Mouse (Mus musculus) neural tube, embryonic 12.5 days (tissue): ENCODE measurements around the gene Ttc3. TPM values are rescaled to one million over a fixed set of nuclear protein-coding genes. Genes with fewer than 3 reads are reported as not detected.

Source experiments
- ATAC-seq: fragments of 200-750 bp; cut with Nextera tagmentation; 2 replicates; pipeline ENCODE4 v1.8.0; 2017; ENCODE audit warnings: low read depth, mild to moderate bottlenecking, moderate TSS enrichment, moderate library complexity; ENCODE audit not compliant: low FRiP score
- H3K27ac ChIP-seq: fragments of 300-500 bp; sonication (generic); 2 replicates; pipeline ENCODE4 v1.5.1; 2016
- H3K27me3 ChIP-seq: fragments of 300-500 bp; sonication (generic); replicated peaks from 2 replicates; pipeline ENCODE4 v1.6.1; 2016; ENCODE audit warnings: mild to moderate bottlenecking
- H3K36me3 ChIP-seq: fragments of 300-500 bp; sonication (generic); 2 replicates; pipeline ENCODE4 v1.6.1; 2016; ENCODE audit warnings: mild to moderate bottlenecking
- H3K4me1 ChIP-seq: fragments of 300-500 bp; sonication (generic); 2 replicates; pipeline ENCODE4 v1.6.1; 2016
- H3K4me2 ChIP-seq: fragments of 300-500 bp; sonication (generic); replicated peaks from 2 replicates; pipeline ENCODE4 v1.6.1; 2016; ENCODE audit warnings: mild to moderate bottlenecking
- H3K4me3 ChIP-seq: fragments of 300-500 bp; sonication (generic); 2 replicates; pipeline ENCODE4 v1.5.1; 2016
- H3K9ac ChIP-seq: fragments of 300-500 bp; sonication (generic); 2 replicates; pipeline ENCODE4 v1.6.1; 2016; ENCODE audit warnings: mild to moderate bottlenecking
- H3K9me3 ChIP-seq: fragments of 300-500 bp; sonication (generic); 2 replicates; pipeline ENCODE4 v1.6.1; 2016; ENCODE audit warnings: mild to moderate bottlenecking
- WGBS: fragments of 180-500 bp; shearing (Covaris S2); methylation state at CpG from one replicate; pipeline ENCODE4 v1.1.7; 2016; 5-methylcytosine and 5-hydroxymethylcytosine counted together
- polyA plus RNA-seq: library from polyadenylated mRNA; unstranded; fragments of >200 nt; fragmentation: Nextera tagmentation; extraction: Ambion mirVana; gene quantifications from 2 replicates; pipeline ENCODE4 v1.2.1, GENCODE M21; 2016

The Ttc3 gene
- polyA plus RNA-seq, 1 experiment from 2014 or later: 549 TPM

DNA sequence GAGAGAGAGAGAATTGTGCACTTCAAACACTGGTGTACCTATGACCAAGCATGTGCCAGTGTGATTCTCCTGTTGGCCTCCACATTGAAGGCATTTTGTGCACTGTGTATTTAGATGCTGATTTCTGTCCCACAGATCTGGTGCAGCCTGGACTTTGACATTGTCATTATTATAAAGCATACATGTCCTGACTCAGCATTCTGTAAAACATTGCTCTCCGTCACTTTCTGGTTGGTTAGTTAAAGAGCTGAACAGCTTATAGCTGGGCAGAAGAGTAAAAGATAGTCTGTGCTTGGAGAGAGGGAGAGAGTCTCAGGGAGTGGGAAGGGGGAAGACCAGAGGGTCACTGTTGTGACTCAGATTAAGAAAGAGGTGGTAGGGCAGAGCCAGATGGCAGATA lies 24.7 kb upstream of the Ttc3 start:
- WGBS: 95% methylated on average over 1 of the region's 1 CpGs
- no peaks in the 10 kb centered on the region for H3K27me3 ChIP-seq
- H3K4me1 ChIP-seq: no peaks in the 10 kb centered on the region
- no peaks in the 10 kb centered on the region for H3K9me3 ChIP-seq
- H3K27ac ChIP-seq: no peak overlapping the region
- no peak overlapping the region for H3K9ac ChIP-seq
- no peak for ATAC-seq
- no peaks in the 10 kb centered on the region for H3K36me3 ChIP-seq
- H3K4me2 ChIP-seq: no peak overlapping the region
- H3K4me3 ChIP-seq: no peak overlapping the region

DNA sequence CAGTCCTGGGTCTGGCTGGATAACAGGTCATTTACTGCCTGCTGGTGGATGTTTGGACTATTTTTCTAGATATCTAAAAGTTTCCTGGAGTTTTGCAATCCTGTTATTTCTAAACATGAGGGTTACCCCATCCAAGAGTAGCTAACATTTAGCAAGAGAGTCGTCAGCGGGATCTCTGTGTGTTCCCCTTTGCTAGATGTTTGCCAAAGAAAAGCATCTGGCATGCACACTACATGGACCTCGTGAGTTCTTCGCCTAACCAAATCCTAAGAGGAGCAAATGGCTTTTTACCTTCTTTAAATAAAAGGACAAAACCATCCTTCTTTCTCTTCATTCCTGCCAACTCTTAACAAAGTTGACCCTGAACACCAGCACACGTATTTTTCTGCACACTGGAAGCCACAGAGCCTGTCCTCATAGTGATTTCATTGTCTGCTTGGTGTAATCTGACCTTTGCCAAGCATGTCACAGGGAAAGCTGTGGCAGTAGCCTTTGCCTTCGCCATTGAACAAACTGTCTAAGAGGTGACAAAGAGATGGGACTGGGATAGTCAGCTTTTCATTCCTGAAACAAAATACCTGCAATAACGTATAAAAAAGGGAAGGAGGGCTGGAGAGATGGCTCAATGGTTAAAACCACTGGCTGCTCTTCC lies 23.2 kb upstream of the Ttc3 start:
- Histone ChIP-seq H3K9me3 (no peaks in the 10 kb centered on the region), H3K9ac (no peak overlapping the region), H3K36me3 (no peaks in the 10 kb centered on the region), H3K27ac (no peak overlapping the region), H3K4me1 (no peaks in the 10 kb centered on the region), H3K4me3 (no peak overlapping the region), H3K27me3 (no peaks in the 10 kb centered on the region), H3K4me2 (no peak overlapping the region)
- ATAC-seq: no peak
- 77% methylated on average over 7 of the region's 7 CpGs for WGBS

DNA sequence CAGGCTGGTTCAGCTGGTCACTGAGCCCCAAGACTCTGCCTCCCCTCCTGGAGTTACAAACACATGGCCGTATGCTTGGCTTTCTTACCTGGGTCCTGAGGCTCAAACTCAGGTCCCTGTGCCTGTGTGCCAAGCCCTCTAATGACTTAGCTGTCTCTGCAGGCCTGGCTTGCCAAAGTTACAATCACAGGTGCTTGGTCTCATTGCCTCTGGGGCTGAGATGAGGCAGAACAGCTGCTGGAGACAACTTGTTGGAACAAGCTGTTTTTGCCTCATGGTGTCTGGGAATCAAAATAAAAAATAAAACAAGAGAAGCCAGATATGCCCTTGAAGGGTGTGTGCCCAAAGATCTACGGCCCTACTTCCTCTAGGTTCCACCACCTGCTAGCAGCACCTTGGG lies 21.6 kb upstream of the Ttc3 start:
- H3K4me2 ChIP-seq: no peak overlapping the region
- H3K9ac ChIP-seq: no peak overlapping the region
- no peaks in the 10 kb centered on the region for H3K36me3 ChIP-seq
- no peaks in the 10 kb centered on the region for H3K27me3 ChIP-seq
- ATAC-seq: no peak
- 81% methylated on average over 2 of the region's 2 CpGs for WGBS
- no peak overlapping the region for H3K27ac ChIP-seq
- no peak overlapping the region for H3K4me3 ChIP-seq
- H3K4me1 ChIP-seq: no peaks in the 10 kb centered on the region
- no peaks in the 10 kb centered on the region for H3K9me3 ChIP-seq

DNA sequence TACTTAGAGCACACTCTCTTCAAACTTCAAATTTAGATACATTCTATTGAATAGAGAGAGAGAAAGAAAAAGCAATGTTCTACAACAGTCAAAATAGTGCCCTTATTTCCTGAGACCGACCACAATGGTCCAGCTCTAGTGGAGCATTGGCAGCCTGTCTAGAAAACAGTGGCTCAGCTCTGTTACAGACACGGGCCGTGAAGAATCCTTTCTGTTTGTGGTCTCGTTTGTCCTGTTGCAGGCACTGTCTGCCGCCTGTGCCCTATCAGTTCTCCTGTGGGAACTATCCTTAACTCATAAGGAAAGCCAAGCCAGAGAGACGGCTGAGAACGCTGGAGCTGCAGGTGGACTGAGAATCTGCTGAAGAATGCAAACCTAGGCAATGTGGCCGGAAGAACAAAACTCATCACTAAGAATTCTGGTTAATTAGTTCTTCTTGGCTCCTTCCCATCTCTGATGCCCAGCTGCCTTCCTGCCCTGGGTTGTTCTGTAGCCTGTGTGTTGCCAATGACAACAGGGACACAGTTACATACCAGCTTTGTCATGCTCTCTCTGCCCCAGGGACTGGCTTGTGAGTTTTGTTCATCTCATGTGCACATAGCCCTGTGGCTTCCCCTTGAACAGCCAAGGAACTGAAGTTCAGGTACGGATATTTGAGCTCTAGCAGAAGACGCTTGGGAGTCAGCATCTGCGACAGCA lies 20.7 kb upstream of the Ttc3 start:
- Histone ChIP-seq H3K27ac (no peak overlapping the region), H3K36me3 (no peaks in the 10 kb centered on the region), H3K9me3 (no peaks in the 10 kb centered on the region), H3K9ac (no peak overlapping the region), H3K4me3 (no peak overlapping the region), H3K4me1 (no peaks in the 10 kb centered on the region), H3K27me3 (no peaks in the 10 kb centered on the region), H3K4me2 (no peak overlapping the region)
- WGBS: 76% methylated on average over 11 of the region's 11 CpGs
- ATAC-seq: no peak

DNA sequence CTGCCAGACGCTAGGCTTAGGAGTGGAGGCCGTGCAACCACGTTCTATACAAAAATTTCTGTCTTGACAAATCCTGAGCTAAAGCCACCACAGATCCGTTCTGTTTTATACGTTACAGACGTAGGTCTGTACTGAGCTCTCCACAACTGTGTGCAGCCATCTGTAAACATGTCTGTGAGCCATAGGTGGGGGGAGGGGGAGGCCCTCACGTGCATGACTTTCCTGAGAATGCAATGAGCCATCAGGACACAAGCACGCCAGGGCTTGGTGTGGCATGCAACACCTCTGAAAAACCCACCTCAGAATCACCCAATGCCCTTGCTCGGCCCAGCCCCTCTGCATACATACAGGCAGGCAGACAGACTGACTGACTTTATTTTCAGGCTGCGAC lies 20.1 kb upstream of the Ttc3 start:
- H3K4me1 ChIP-seq: no peaks in the 10 kb centered on the region
- no peak overlapping the region for H3K27ac ChIP-seq
- ATAC-seq: no peak
- no peak overlapping the region for H3K4me3 ChIP-seq
- no peaks in the 10 kb centered on the region for H3K27me3 ChIP-seq
- H3K9me3 ChIP-seq: no peaks in the 10 kb centered on the region
- no peaks in the 10 kb centered on the region for H3K36me3 ChIP-seq
- H3K9ac ChIP-seq: no peak overlapping the region
- 75% methylated on average over 10 of the region's 10 CpGs for WGBS
- H3K4me2 ChIP-seq: no peak overlapping the region

DNA sequence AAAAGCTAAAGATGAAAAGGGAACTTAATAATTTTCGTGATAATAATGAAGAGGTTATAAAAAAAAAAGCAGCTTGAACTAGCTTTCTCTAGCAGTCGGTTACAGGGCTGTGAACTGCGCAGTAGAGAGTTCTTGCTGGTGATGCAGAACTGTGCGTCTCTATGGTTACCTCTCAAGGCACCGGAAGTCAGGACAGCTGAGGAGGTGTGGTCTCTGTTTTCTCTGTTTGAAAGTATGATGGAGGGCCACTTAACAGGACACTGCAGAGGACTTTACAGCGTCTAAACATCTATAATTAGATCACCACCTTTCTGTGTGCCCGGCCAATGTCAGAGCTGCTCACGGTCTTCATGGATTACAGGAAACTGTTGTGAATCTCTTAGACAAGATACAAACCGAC lies 16.0 kb upstream of the Ttc3 start:
- no peak overlapping the region for H3K4me2 ChIP-seq
- 47% methylated on average over 9 of the region's 9 CpGs for WGBS
- no peak overlapping the region for H3K4me3 ChIP-seq
- H3K27ac ChIP-seq: no peak overlapping the region
- no peaks in the 10 kb centered on the region for H3K27me3 ChIP-seq
- H3K4me1 ChIP-seq: no peaks in the 10 kb centered on the region
- H3K9me3 ChIP-seq: no peaks in the 10 kb centered on the region
- ATAC-seq: no peak
- no peaks in the 10 kb centered on the region for H3K36me3 ChIP-seq
- H3K9ac ChIP-seq: no peak overlapping the region

DNA sequence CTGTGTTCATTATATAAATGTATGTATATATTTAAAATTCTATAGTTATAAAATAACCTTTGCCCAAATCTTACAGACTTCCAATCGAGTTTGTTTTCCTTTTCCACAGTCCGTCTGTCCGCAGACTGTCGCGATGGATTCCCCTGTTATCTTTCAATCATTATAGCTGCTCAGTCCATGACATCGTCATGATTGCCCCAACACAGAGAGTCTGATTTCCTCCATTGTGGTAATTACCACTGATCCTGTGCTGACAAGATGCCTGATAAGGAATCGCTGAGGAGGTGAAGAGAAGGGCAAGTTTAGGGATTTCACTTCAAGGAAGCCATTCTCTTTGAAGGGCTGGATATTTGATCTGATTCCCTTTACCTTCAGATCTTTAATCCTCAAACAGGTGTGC lies 14.4 kb upstream of the Ttc3 start:
- Histone ChIP-seq H3K9me3 (no peaks in the 10 kb centered on the region), H3K9ac (no peak overlapping the region), H3K4me3 (no peak overlapping the region), H3K27me3 (no peaks in the 10 kb centered on the region), H3K4me2 (no peak overlapping the region), H3K27ac (no peak overlapping the region), H3K4me1 (no peaks in the 10 kb centered on the region), H3K36me3 (no peaks in the 10 kb centered on the region)
- WGBS: 78% methylated on average over 7 of the region's 7 CpGs
- ATAC-seq: no peak

DNA sequence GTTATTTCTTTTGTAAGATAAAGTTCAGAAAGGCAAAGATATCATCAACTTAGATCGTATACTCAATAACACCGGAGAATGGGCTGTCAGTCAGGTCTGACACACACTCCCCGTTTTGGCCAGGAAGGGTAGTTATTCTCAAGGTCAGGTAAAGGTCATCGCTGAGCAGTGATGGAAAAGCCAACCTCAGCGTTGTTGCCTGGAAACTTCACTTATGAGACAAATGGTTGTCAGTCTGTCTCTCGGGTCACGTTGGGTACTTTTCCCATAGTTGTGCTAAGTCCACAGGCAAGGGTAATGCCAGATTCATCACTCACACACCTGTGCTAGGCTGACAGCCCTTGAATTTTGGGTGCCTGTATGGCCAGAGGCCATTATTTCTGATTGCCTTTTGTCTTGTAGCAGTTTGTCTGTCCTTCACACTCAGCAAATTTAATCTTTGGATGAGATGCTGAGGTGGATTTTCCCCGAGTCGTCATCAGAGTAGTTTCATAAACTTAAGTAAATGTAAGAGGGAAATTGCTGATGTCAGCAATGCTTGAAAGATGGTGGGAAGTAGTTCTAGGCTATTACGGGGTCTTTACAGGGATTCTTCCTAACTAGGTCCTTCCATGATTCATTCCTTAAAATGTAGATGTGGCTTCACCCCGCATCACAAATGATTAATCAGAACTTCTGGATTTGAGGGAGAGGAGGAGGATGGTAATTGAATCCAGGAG lies 13.5 kb upstream of the Ttc3 start:
- Histone ChIP-seq H3K27ac (no peak overlapping the region), H3K36me3 (no peaks in the 10 kb centered on the region), H3K9me3 (no peaks in the 10 kb centered on the region), H3K27me3 (no peaks in the 10 kb centered on the region), H3K4me2 (no peak overlapping the region), H3K4me1 (no peaks in the 10 kb centered on the region), H3K9ac (no peak overlapping the region), H3K4me3 (no peak overlapping the region)
- no peak for ATAC-seq
- WGBS: 82% methylated on average over 11 of the region's 11 CpGs

DNA sequence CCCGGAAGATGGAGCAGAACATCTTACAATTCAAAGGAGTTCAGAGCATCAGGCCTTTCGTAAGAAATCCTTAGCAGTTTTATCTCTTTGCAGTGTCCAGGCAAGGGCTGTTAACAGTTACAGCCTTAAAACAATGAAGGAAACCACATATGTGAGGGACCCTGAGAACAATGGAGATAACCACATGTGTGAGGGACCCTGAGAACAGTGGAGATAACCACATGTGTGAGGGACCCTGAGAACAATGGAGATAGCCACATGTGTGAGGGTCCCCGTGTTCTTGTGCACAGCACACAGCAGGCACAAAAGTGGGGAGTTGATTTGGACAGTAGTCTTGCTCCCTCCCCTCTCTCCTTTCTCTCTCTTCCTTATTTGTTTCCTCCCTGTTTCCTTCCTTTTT lies 12.3 kb upstream of the Ttc3 start:
- Histone ChIP-seq H3K27me3 (no peaks in the 10 kb centered on the region), H3K4me2 (no peak overlapping the region), H3K9me3 (no peaks in the 10 kb centered on the region), H3K4me3 (no peak overlapping the region), H3K9ac (no peak overlapping the region), H3K36me3 (no peaks in the 10 kb centered on the region), H3K27ac (no peak overlapping the region), H3K4me1 (no peaks in the 10 kb centered on the region)
- WGBS: 66% methylated on average over 3 of the region's 3 CpGs
- ATAC-seq: no peak

DNA sequence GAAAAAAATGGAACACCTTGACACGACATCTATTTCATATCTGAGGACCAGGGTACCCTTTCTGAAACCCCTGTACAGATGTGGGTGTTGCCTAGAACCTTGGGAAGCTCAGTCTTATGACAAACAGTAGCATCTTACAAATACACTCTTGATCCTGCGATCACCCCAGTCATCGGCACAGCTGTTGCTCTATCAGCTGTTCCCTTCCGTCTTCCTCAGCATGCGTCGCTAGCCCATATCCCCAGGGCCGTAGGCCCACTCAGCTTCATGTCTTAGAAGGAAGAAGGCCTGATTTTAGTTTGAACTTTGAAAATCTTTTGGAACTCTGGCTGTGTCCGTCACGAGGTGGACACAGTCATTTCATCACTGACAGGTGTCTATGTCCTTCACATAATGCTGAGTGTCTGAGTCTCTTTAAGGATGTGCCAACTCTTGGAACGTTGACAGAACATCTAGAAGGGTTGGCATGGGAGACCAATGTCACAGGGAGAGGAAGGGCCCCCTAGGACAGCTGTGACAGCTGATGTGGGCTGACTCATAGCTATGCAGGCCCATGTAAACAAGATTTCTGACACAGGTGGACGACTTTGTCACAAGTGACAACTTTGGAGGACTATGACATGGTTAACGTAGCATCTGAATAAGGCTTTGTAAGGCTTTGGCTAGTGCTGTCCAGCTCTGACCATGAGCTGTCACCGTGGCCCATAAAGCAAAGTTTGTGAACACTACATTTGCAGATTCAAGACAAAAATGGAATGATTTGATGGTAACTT lies 9.7 kb upstream of the Ttc3 start:
- 86% methylated on average over 13 of the region's 13 CpGs for WGBS
- no peaks in the 10 kb centered on the region for H3K9me3 ChIP-seq
- no peak overlapping the region for H3K4me2 ChIP-seq
- H3K4me1 ChIP-seq: no peaks in the 10 kb centered on the region
- ATAC-seq: no peak
- H3K27ac ChIP-seq: no peak overlapping the region
- peaks cover 4% of the 10 kb centered on the region; the same call in 1 of the 2 replicates for H3K36me3 ChIP-seq
- H3K27me3 ChIP-seq: no peaks in the 10 kb centered on the region
- H3K4me3 ChIP-seq: no peak overlapping the region
- H3K9ac ChIP-seq: no peak overlapping the region

DNA sequence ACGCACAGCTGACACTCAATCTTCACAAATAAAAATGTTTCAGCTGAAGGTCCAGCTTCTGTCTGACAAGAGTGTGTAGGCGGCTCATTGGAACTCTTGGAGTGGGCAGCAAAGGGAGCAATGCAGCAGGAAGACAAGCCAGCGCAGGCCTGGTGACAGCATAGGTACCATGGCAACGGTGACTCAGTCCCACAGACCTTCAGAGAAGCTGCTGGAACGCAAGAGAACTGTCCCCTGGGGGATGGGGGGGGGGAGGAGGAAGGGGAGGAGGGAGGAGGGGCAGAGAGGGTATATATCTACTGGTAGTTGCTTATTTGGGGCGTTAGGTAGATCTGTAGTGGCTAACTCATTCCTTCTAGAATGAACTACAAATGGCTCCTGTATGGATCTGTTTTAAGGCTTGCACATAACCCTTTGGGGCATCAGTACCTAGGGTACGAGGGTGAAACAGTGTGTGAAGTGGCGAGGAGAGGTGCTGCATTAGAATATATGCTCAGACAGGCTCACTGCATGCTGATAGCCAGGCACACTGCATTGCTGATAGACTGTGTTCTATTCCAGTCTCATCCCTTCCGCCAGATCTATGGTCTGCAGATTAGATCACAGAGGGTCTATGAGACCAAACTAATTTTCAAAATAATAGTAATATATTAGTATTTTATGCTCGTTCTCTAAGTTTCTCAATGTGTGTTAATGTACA lies 8.1 kb upstream of the Ttc3 start:
- peaks cover 7% of the 10 kb centered on the region; the same call in 1 of the 2 replicates for H3K36me3 ChIP-seq
- ATAC-seq: no peak
- H3K27ac ChIP-seq: no peak overlapping the region
- 52% methylated on average over 10 of the region's 10 CpGs for WGBS
- H3K27me3 ChIP-seq: no peaks in the 10 kb centered on the region
- H3K9me3 ChIP-seq: no peaks in the 10 kb centered on the region
- no peaks in the 10 kb centered on the region for H3K4me1 ChIP-seq
- no peak overlapping the region for H3K9ac ChIP-seq
- no peak overlapping the region for H3K4me3 ChIP-seq
- no peak overlapping the region for H3K4me2 ChIP-seq

DNA sequence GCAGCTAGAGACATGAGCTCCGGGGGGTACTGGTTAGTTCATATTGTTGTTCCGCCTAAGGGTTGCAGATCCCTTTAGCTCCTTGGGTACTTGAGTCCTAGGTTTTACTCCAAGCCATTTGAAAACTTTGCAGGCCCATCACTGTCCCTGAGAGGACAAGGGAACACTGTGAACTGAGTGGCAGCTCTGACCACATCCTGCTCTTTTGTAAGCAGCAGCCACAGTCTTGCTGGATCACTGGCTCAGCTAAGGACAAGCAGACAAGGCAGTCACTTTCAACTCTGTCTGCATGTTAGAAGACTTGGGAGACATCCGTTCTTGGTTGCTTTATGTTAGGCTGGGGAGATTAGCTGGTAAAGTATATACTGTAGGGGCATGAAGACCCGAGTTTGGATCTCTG lies 6.6 kb upstream of the Ttc3 start:
- Histone ChIP-seq H3K4me3 (no peak overlapping the region), H3K4me1 (0 out of 2 replicates have a peak, but pooled peaks cover 3% of the 10 kb centered on the region), H3K4me2 (no peak overlapping the region), H3K9ac (no peak overlapping the region), H3K27me3 (no peaks in the 10 kb centered on the region), H3K9me3 (no peaks in the 10 kb centered on the region), H3K27ac (no peak overlapping the region), H3K36me3 (peaks cover 7% of the 10 kb centered on the region; the same call in 1 of the 2 replicates)
- no peak for ATAC-seq
- WGBS: 88% methylated on average over 4 of the region's 4 CpGs
